8 mouse cellular contexts compared by ENCODE assay signal in the genomic region with DNA sequence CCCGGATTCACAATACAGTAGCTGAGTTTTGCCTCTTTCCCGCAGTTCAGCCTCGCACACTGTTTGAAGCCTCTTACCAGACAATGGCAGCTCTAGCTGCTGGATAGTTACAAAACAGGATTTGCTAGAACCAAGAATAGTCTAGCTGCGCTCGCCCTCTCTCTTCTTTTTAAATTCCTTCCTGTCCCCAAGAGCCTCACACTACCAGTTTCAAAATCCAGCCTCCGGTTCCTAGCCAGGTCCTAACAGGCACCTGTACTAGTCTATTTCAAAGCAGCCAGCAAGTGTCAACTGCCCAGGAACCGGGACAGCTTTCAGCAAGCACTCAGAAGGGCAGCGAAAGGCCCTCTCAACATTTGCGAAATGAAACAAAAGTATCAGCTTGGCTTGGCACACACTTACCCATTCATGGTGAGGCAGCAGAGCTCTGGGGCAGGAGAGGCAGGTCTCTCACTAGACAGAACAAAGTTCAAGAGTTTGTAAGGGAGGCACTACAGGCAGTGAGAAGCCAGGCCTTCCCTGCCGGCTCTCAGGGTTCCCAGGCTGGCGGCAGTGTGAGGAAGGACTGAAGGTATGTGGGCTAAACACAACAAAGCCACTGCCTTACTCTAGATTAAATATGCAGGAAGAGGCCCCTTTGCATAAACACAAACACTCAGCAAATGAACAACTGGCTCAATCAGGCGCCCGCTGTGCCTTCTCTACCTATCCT.
DNase-seq lines count a peak whose midpoint lies in the region; ATAC-seq lines count a peak whose summit lies in the region.

No protein-coding gene starts in this region.

- intact Hi-C loops in heart, postnatal 36 days (cut with DNase I): loop anchor here (2.0 to 5.0 kb wide), 2 partner anchors 37 to 121 kb away; no protein-coding TSS in a partner anchor

- DNase-seq in frontal cortex, postnatal 36 days (ENCODE audit: low spot score in 2 of 2): peak; percentile 42 to 51
- DNase-seq in frontal cortex, postnatal 10 days (ENCODE audit: low spot score in 2 of 2): no peak
- DNase-seq in embryo, embryonic 11 days: peak; percentile 49
- DNase-seq in heart, postnatal 36 days: peak; percentile 32 to 35
- peak; percentile 47 to 63 for DNase-seq in kidney, postnatal 4 days
- DNase-seq in spleen, postnatal 36 days (ENCODE audit: low spot score in 2 of 2): peak; percentile 59 to 65
- no peak for DNase-seq in layer of hippocampus, adult 9-10 months (ENCODE audit: low spot score)

- peak; percentile 7; the same call in 1 of the 2 replicates for ATAC-seq in megakaryocyte, adult 5-6 weeks (ENCODE audit: poor library complexity, severe bottlenecking)

Comparison
In these comparisons a context has a peak if more than half of its experiments do, and no peak if none do; other contexts are left out.
1. DNase-seq: peak in frontal cortex, postnatal 36 days (2 of 2), embryo, embryonic 11 days (single experiment), heart, postnatal 36 days (2 of 2), kidney, postnatal 4 days (2 of 2) and spleen, postnatal 36 days (2 of 2); none in frontal cortex, postnatal 10 days (0 of 2) and layer of hippocampus, adult 9-10 months (single experiment).